Mouse (Mus musculus): ENCODE results near the gene Fbxo9. TPM values are rescaled to one million over a fixed set of nuclear protein-coding genes. Genes with fewer than 3 reads are reported as not detected.
"Not testable (repeated sequence)": the region's sequence is repeated elsewhere in the genome, so short reads cannot be mapped to it uniquely, and the experiment has no call there.

The Fbxo9 gene
- total RNA-seq, 2 experiments from 2014 or later = 106 to 115 TPM

GRCm38 (mm10) chr9:78087751-78088150 lies 21.1 kb downstream of the Fbxo9 start:
- no peak overlapping the region for H3K4me3 ChIP-seq
- TF ChIP-seq CTCF (IDR thresholded peaks at IDR 0.05) = no peak
- intact Hi-C loops (cut with DNase I) = no loop called here
- H3K27ac ChIP-seq = no peak overlapping the region
- DNase-seq (ENCODE audit: extremely low spot score in 1 of 2, low spot score in 2 of 2) = no peak

GRCm38 (mm10) chr9:78085722-78086287 lies 23.1 kb downstream of the Fbxo9 start:
- DNase-seq (ENCODE audit: extremely low spot score in 1 of 2, low spot score in 2 of 2) = no peak
- TF ChIP-seq CTCF (IDR thresholded peaks at IDR 0.05) = no peak
- no peak overlapping the region for H3K27ac ChIP-seq
- H3K4me3 ChIP-seq = no peak overlapping the region
- intact Hi-C loops (cut with DNase I) = no loop called here

- TF ChIP-seq CTCF (IDR thresholded peaks at IDR 0.05) = no peak
- intact Hi-C loops (cut with DNase I) = no loop called here
- DNase-seq (ENCODE audit: extremely low spot score in 1 of 2, low spot score in 2 of 2) = no peak
- Histone ChIP-seq H3K27ac (no peak overlapping the region), H3K4me3 (no peak overlapping the region)
Measured at GRCm38 (mm10) chr9:78084341-78084740, 24.5 kb downstream of the Fbxo9 start.

- intact Hi-C loops (cut with DNase I) = no loop called here
- Histone ChIP-seq H3K4me3 (no peak overlapping the region), H3K27ac (no peak overlapping the region)
- DNase-seq (ENCODE audit: extremely low spot score in 1 of 2, low spot score in 2 of 2) = no peak
- no peak for TF ChIP-seq CTCF (IDR thresholded peaks at IDR 0.05)
Measured at GRCm38 (mm10) chr9:78081835-78082234, 27.0 kb downstream of the Fbxo9 start.

- Histone ChIP-seq H3K27ac (no peak overlapping the region), H3K4me3 (no peak overlapping the region)
- peak; percentile 42 for TF ChIP-seq CTCF (IDR thresholded peaks at IDR 0.05)
- no peak for DNase-seq (ENCODE audit: extremely low spot score in 1 of 2, low spot score in 2 of 2)
- intact Hi-C loops (cut with DNase I) = no loop called here
Measured at GRCm38 (mm10) chr9:78078240-78078639, 30.6 kb downstream of the Fbxo9 start.

GRCm38 (mm10) chr9:78075256-78075655 lies 33.6 kb downstream of the Fbxo9 start:
- no peak overlapping the region for H3K27ac ChIP-seq
- H3K4me3 ChIP-seq = no peak overlapping the region
- TF ChIP-seq CTCF (IDR thresholded peaks at IDR 0.05) = no peak
- intact Hi-C loops (cut with DNase I) = no loop called here
- no peak for DNase-seq (ENCODE audit: extremely low spot score in 1 of 2, low spot score in 2 of 2)

- intact Hi-C loops (cut with DNase I) = no loop called here
- H3K27ac ChIP-seq = no peak overlapping the region
- no peak for TF ChIP-seq CTCF (IDR thresholded peaks at IDR 0.05)
- H3K4me3 ChIP-seq = no peak overlapping the region
- DNase-seq (ENCODE audit: extremely low spot score in 1 of 2, low spot score in 2 of 2) = no peak
Measured at GRCm38 (mm10) chr9:78073713-78074340, 35.0 kb downstream of the Fbxo9 start.

- DNase-seq (ENCODE audit: extremely low spot score in 1 of 2, low spot score in 2 of 2); H3K27ac ChIP-seq; intact Hi-C loops (cut with DNase I); H3K4me3 ChIP-seq: not testable (repeated sequence)
Measured at GRCm38 (mm10) chr9:78073291-78073690, 35.6 kb downstream of the Fbxo9 start.

- no peak for TF ChIP-seq CTCF (IDR thresholded peaks at IDR 0.05)
Measured at GRCm38 (mm10) chr9:78071626-78072025, 37.2 kb downstream of the Fbxo9 start.

GRCm38 (mm10) chr9:78070496-78070895 lies 38.4 kb downstream of the Fbxo9 start:
- no peak overlapping the region for H3K4me3 ChIP-seq
- intact Hi-C loops (cut with DNase I) = no loop called here
- no peak for DNase-seq (ENCODE audit: extremely low spot score in 1 of 2, low spot score in 2 of 2)
- no peak overlapping the region for H3K27ac ChIP-seq
- no peak for TF ChIP-seq CTCF (IDR thresholded peaks at IDR 0.05)

More at GRCm38 (mm10) chr9:78071626-78072025, 37.2 kb downstream of the Fbxo9 start:
- Histone ChIP-seq H3K4me3 (no peak overlapping the region), H3K27ac (no peak overlapping the region)
- DNase-seq (ENCODE audit: extremely low spot score in 1 of 2, low spot score in 2 of 2) = no peak
- intact Hi-C loops (cut with DNase I) = no loop called here

GRCm38 (mm10) chr9:78064121-78064520 lies 44.7 kb downstream of the Fbxo9 start:
- TF ChIP-seq CTCF (IDR thresholded peaks at IDR 0.05) = no peak
- Histone ChIP-seq H3K27ac (no peak overlapping the region), H3K4me3 (no peak overlapping the region)
- no peak for DNase-seq (ENCODE audit: extremely low spot score in 1 of 2, low spot score in 2 of 2)
- intact Hi-C loops (cut with DNase I) = no loop called here

GRCm38 (mm10) chr9:78062392-78062791 lies 46.5 kb downstream of the Fbxo9 start:
- intact Hi-C loops (cut with DNase I) = no loop called here
- no peak for TF ChIP-seq CTCF (IDR thresholded peaks at IDR 0.05)
- DNase-seq (ENCODE audit: extremely low spot score in 1 of 2, low spot score in 2 of 2) = no peak
- no peak overlapping the region for H3K27ac ChIP-seq
- H3K4me3 ChIP-seq = no peak overlapping the region

- TF ChIP-seq CTCF (IDR thresholded peaks at IDR 0.05) = no peak
- intact Hi-C loops (cut with DNase I) = no loop called here
- Histone ChIP-seq H3K27ac (no peak overlapping the region), H3K4me3 (no peak overlapping the region)
- DNase-seq (ENCODE audit: extremely low spot score in 1 of 2, low spot score in 2 of 2) = no peak
Measured at GRCm38 (mm10) chr9:78059525-78060120, 49.2 kb downstream of the Fbxo9 start.

Measured in left cerebral cortex, adult 2 months (tissue).